Mouse (Mus musculus) CH12.LX (cell line): ENCODE results near the gene Ndc1. TPM values are rescaled to one million over a fixed set of nuclear protein-coding genes. Genes with fewer than 3 reads are reported as not detected.

Experiments
- DNase-seq: peaks from one replicate; pipeline ENCODE4 v3.0.0-alpha.2; 2013; ENCODE audit errors: extremely low read depth
- H3K27ac ChIP-seq: 2 replicates; pipeline ENCODE4 v1.5.1; 2012; ENCODE audit warnings: low read depth, mild to moderate bottlenecking, control low read depth, moderate library complexity; ENCODE audit not compliant: insufficient read depth
- H3K27me3 ChIP-seq: replicated peaks from 2 replicates; pipeline ENCODE3; 2012; ENCODE audit warnings: inconsistent platforms
- H3K36me3 ChIP-seq, 2 experiments: replicated peaks in 1 of 2; 2 replicates each; pipeline versions ENCODE3 to v1.6.1; 2012; ENCODE audit warnings: inconsistent platforms in 1 of 2, low read length in 1 of 2, mild to moderate bottlenecking in 1 of 2, mixed read lengths in 1 of 2, moderate library complexity in 1 of 2; ENCODE audit not compliant: control insufficient read depth in 1 of 2, insufficient read depth in 1 of 2
- H3K4me1 ChIP-seq, 2 experiments: 2 replicates each; pipeline ENCODE4 v1.6.1; 2012; ENCODE audit warnings: inconsistent platforms in 1 of 2, moderate library complexity in 1 of 2; ENCODE audit not compliant: insufficient read depth in 2 of 2, control insufficient read depth in 1 of 2
- H3K4me2 ChIP-seq: 2 replicates; pipeline ENCODE4 v1.6.1; 2012; ENCODE audit warnings: low read depth, mild to moderate bottlenecking, control low read depth; ENCODE audit not compliant: poor library complexity, insufficient read depth, severe bottlenecking
- H3K4me3 ChIP-seq, 3 experiments: fragments of 150-350 bp in 1 of 3; sonication (generic) in 1 of 3; replicated peaks in 1 of 3; 2 replicates each; pipeline versions ENCODE3 to v1.5.1; 2011 to 2012; ENCODE audit warnings: low read depth in 2 of 3, low read length in 2 of 3, mild to moderate bottlenecking in 2 of 3, moderate library complexity in 2 of 3, control low read depth in 1 of 3, improper control_type of control experiment in 1 of 3, inconsistent platforms in 1 of 3, mixed read lengths in 1 of 3; ENCODE audit not compliant: poor library complexity in 1 of 3
- H3K79me2 ChIP-seq: replicated peaks from 2 replicates; pipeline ENCODE4 v1.6.1; 2012; ENCODE audit warnings: mild to moderate bottlenecking, moderate library complexity; ENCODE audit not compliant: control insufficient read depth, poor library complexity, insufficient read depth, severe bottlenecking; ENCODE audit errors: extremely low read depth
- H3K9ac ChIP-seq: 2 replicates; pipeline ENCODE4 v1.6.1; 2012; ENCODE audit warnings: low read depth, mild to moderate bottlenecking, control low read depth, moderate library complexity; ENCODE audit not compliant: insufficient read depth
- H3K9me3 ChIP-seq: replicated peaks from 2 replicates; pipeline ENCODE3; 2012; ENCODE audit warnings: low read length, inconsistent platforms, mixed read lengths
- BHLHE40 ChIP-seq: IDR thresholded peaks from 2 replicates; pipeline ENCODE4 v1.6.1; 2011; ENCODE audit warnings: mild to moderate bottlenecking, low read depth, low read length, improper control_type of control experiment
- CHD1 ChIP-seq: IDR thresholded peaks from 2 replicates; pipeline ENCODE4 v1.6.1; 2012; ENCODE audit warnings: low read depth, low read length, improper control_type of control experiment, inconsistent platforms
- E2F4 ChIP-seq: IDR thresholded peaks from 2 replicates; pipeline ENCODE4 v1.6.1; 2011; ENCODE audit warnings: low read depth, low read length, improper control_type of control experiment; ENCODE audit not compliant: insufficient replicate concordance
- ELF1 ChIP-seq: IDR thresholded peaks from 2 replicates; pipeline ENCODE4 v1.6.1; 2014; ENCODE audit warnings: low read depth, mild to moderate bottlenecking, inconsistent platforms, low read length, improper control_type of control experiment
- EP300 ChIP-seq: IDR thresholded peaks from 2 replicates; pipeline ENCODE4 v1.6.1; 2011; ENCODE audit warnings: low read length, improper control_type of control experiment
- ETS1 ChIP-seq: conservative IDR thresholded peaks from 2 replicates; pipeline ENCODE4 v1.6.1; 2012; ENCODE audit warnings: low read depth, mild to moderate bottlenecking, inconsistent platforms, low read length, improper control_type of control experiment, moderate library complexity
- HCFC1 ChIP-seq: IDR thresholded peaks from 2 replicates; pipeline ENCODE4 v1.6.1; 2012; ENCODE audit warnings: low read depth, mild to moderate bottlenecking, inconsistent platforms, low read length, improper control_type of control experiment
- JUN ChIP-seq: IDR thresholded peaks from 2 replicates; pipeline ENCODE4 v1.6.1; 2011; ENCODE audit warnings: low read depth, mild to moderate bottlenecking, low read length, improper control_type of control experiment, moderate library complexity; ENCODE audit not compliant: insufficient read depth
- JUND ChIP-seq: conservative IDR thresholded peaks from 2 replicates; pipeline ENCODE4 v1.6.1; 2011; ENCODE audit warnings: low read depth, low read length, improper control_type of control experiment
- MAZ ChIP-seq: IDR thresholded peaks from 2 replicates; pipeline ENCODE4 v1.6.1; 2012; ENCODE audit warnings: low read depth, mild to moderate bottlenecking, inconsistent platforms, low read length, improper control_type of control experiment, moderate library complexity
- MEF2A ChIP-seq: IDR thresholded peaks from 2 replicates; pipeline ENCODE4 v1.6.1; 2014; ENCODE audit warnings: low read depth, mild to moderate bottlenecking, inconsistent platforms, low read length, improper control_type of control experiment, borderline replicate concordance
- MXI1 ChIP-seq: IDR thresholded peaks from 2 replicates; pipeline ENCODE4 v1.6.1; 2011; ENCODE audit warnings: mild to moderate bottlenecking, low read depth, low read length, improper control_type of control experiment
- NELFE ChIP-seq: IDR thresholded peaks from 2 replicates; pipeline ENCODE4 v1.6.1; 2011; ENCODE audit warnings: low read depth, low read length, improper control_type of control experiment
- NRF1 ChIP-seq: IDR thresholded peaks from 2 replicates; pipeline ENCODE4 v1.6.1; 2014; ENCODE audit warnings: low read depth, mild to moderate bottlenecking, inconsistent platforms, low read length, improper control_type of control experiment, moderate library complexity
- PAX5 ChIP-seq: IDR thresholded peaks from 2 replicates; pipeline ENCODE4 v1.6.1; 2012; ENCODE audit warnings: low read length, inconsistent platforms, mixed read lengths
- RAD21 ChIP-seq: IDR thresholded peaks from 2 replicates; pipeline ENCODE4 v1.6.1; 2011; ENCODE audit warnings: low read depth, mild to moderate bottlenecking, low read length, improper control_type of control experiment, moderate library complexity
- RCOR1 ChIP-seq: conservative IDR thresholded peaks from 2 replicates; pipeline ENCODE4 v1.6.1; 2012; ENCODE audit warnings: low read depth, mild to moderate bottlenecking, inconsistent platforms, low read length, improper control_type of control experiment
- SMC3 ChIP-seq: IDR thresholded peaks from 2 replicates; pipeline ENCODE4 v1.6.1; 2011; ENCODE audit warnings: low read depth, low read length, improper control_type of control experiment
- UBTF ChIP-seq: IDR thresholded peaks from 2 replicates; pipeline ENCODE4 v1.6.1; 2012; ENCODE audit warnings: low read depth, mild to moderate bottlenecking, inconsistent platforms, low read length, improper control_type of control experiment, moderate library complexity
- USF1 ChIP-seq: IDR thresholded peaks from 2 replicates; pipeline ENCODE4 v1.6.1; 2014; ENCODE audit warnings: low read depth, mild to moderate bottlenecking, inconsistent platforms, low read length, improper control_type of control experiment
- USF2 ChIP-seq: conservative IDR thresholded peaks from 2 replicates; pipeline ENCODE4 v1.6.1; 2011; ENCODE audit warnings: low read depth, low read length, improper control_type of control experiment
- ZKSCAN1 ChIP-seq: IDR thresholded peaks from 2 replicates; pipeline ENCODE4 v1.6.1; 2012; ENCODE audit warnings: low read depth, inconsistent platforms, low read length, improper control_type of control experiment, borderline replicate concordance
- ZNF384 ChIP-seq: IDR thresholded peaks from 2 replicates; pipeline ENCODE4 v1.6.1; 2012; ENCODE audit warnings: low read depth, low read length, improper control_type of control experiment, inconsistent platforms
- dilution Hi-C: fragments of 300-500 bp; cut with MboI; formaldehyde crosslinking; loops from 2 replicates; pipeline ENCODE4 v1.14.3; 2020; ENCODE audit warnings: low sequenced_read_pairs; ENCODE audit not compliant: extremely low pct_unique_long_range_greater_than_20kb, extremely low pct_ligation_motif_present
- in situ Hi-C: fragments of 300-500 bp; cut with MboI; formaldehyde crosslinking; loops from 3 replicates; pipeline ENCODE4 v1.14.3; 2019; ENCODE audit warnings: low sequenced_read_pairs, low pct_ligation_motif_present, low pct_unique_long_range_greater_than_20kb, mixed read lengths
- polyA plus RNA-seq: library from polyadenylated mRNA; unstranded; fragments of >175 nt; gene quantifications from 2 replicates; pipeline ENCODE4 v1.2.1, GENCODE M21; 2012; ENCODE audit warnings: low read depth; ENCODE audit not compliant: insufficient read length
- total RNA-seq, 2 experiments: library from RNA; depleted of rRNA; stranded (reverse); fragments of 300-350 nt in 1 of 2; fragments of >200 nt in 1 of 2; gene quantifications; 2 replicates each; pipeline ENCODE4 v1.2.3; 2012 to 2014

Gene Ndc1
- total and polyA plus RNA-seq, 3 experiments, result 49.1 to 86.5 (median 71.3) TPM

- dilution Hi-C loops, result no loop called here
- TF ChIP-seq EP300, result no peak
- no peak for TF ChIP-seq CHD1
- no peak for TF ChIP-seq USF1
- no peak for TF ChIP-seq MAZ
- TF ChIP-seq RAD21, result no peak
- no peak for TF ChIP-seq ELF1
- TF ChIP-seq BHLHE40, result no peak
- TF ChIP-seq SMC3, result no peak
- no peak for TF ChIP-seq MXI1
- no peak for TF ChIP-seq NRF1
- TF ChIP-seq USF2, result no peak
- no peak for TF ChIP-seq HCFC1
- TF ChIP-seq RCOR1, result no peak
- Histone ChIP-seq H3K36me3 (no peaks in the 10 kb centered on the region), H3K79me2 (no peaks in the 10 kb centered on the region), H3K4me3 (no peak overlapping the region), H3K9me3 (peaks cover 3% of the 10 kb centered on the region), H3K4me2 (no peak overlapping the region), H3K9ac (no peak overlapping the region), H3K27me3 (no peaks in the 10 kb centered on the region), H3K4me1 (peaks cover 3 to 6% of the 10 kb centered on the region in 2 experiments; a peak in 2 of 4 replicates), H3K27ac (no peak overlapping the region)
- in situ Hi-C loops, result no loop called here
- no peak for DNase-seq
Observed at GRCm38 (mm10) chr4:107459461-107459860, 91.9 kb downstream of the Ndc1 start.

GRCm38 (mm10) chr4:107460468-107460867, 92.9 kb downstream of the Ndc1 start:
- H3K9me3 ChIP-seq, result no peaks in the 10 kb centered on the region
- no peak for TF ChIP-seq JUND
- no peak for TF ChIP-seq HCFC1
- no peak for TF ChIP-seq NELFE
- no peak for TF ChIP-seq PAX5
- no peak for TF ChIP-seq MEF2A
- no peak for TF ChIP-seq UBTF
- TF ChIP-seq ETS1, result no peak
- TF ChIP-seq JUN, result no peak
- TF ChIP-seq ZKSCAN1, result no peak
- TF ChIP-seq NRF1, result no peak
- no peak for TF ChIP-seq E2F4
- TF ChIP-seq EP300, result no peak
- no peak for TF ChIP-seq ZNF384
- TF ChIP-seq, all 38 proteins: peak for 0
- no peak overlapping the region for H3K4me3 ChIP-seq
- dilution Hi-C loops, result no loop called here
- no peaks in the 10 kb centered on the region for H3K36me3 ChIP-seq
- peaks cover 3 to 9% of the 10 kb centered on the region in 2 experiments; a peak in 2 of 4 replicates for H3K4me1 ChIP-seq
- no peak overlapping the region for H3K9ac ChIP-seq
- in situ Hi-C loops, result no loop called here
- H3K27me3 ChIP-seq, result no peaks in the 10 kb centered on the region
- H3K4me2 ChIP-seq, result no peak overlapping the region
- no peak for DNase-seq
- no peaks in the 10 kb centered on the region for H3K79me2 ChIP-seq
- H3K27ac ChIP-seq, result no peak overlapping the region

Other genes with a start within 250 kb of the Ndc1 start
- gene Tmem59, start 189.4 kb upstream of the Ndc1 start, total RNA-seq (2012; rRNA removed), result 54.4 and 71.8 TPM in 2 replicates
- gene Tmem59, start 189.4 kb upstream of the Ndc1 start, total RNA-seq (2014; rRNA removed), result 50.7 and 57.2 TPM in 2 replicates
- gene Tmem59, start 189.4 kb upstream of the Ndc1 start, polyA plus RNA-seq, result 61.9 and 68.5 TPM in 2 replicates
- gene Tceanc2, start 188.7 kb upstream of the Ndc1 start, total RNA-seq (2012; rRNA removed), result 16.5 and 19.3 TPM in 2 replicates
- 24.8 and 35.4 TPM in 2 replicates for gene Tceanc2, start 188.7 kb upstream of the Ndc1 start, total RNA-seq (2014; rRNA removed)
- 34.8 and 39.4 TPM in 2 replicates for gene Tceanc2, start 188.7 kb upstream of the Ndc1 start, polyA plus RNA-seq
- not detected in 2 replicates for gene Ldlrad1, start 158.6 kb upstream of the Ndc1 start, total RNA-seq (2012; rRNA removed)
- gene Ldlrad1, start 158.6 kb upstream of the Ndc1 start, total RNA-seq (2014; rRNA removed), result not detected in 2 replicates
- not detected in 2 replicates for gene Ldlrad1, start 158.6 kb upstream of the Ndc1 start, polyA plus RNA-seq
- 13.0 and 13.7 TPM in 2 replicates for gene Lrrc42, start 114.3 kb upstream of the Ndc1 start, total RNA-seq (2012; rRNA removed)
- 15.3 and 24.9 TPM in 2 replicates for gene Lrrc42, start 114.3 kb upstream of the Ndc1 start, total RNA-seq (2014; rRNA removed)
- 48.2 and 72.9 TPM in 2 replicates for gene Lrrc42, start 114.3 kb upstream of the Ndc1 start, polyA plus RNA-seq
- 35.4 and 46.3 TPM in 2 replicates for gene Hspb11, start 114.2 kb upstream of the Ndc1 start, total RNA-seq (2012; rRNA removed)
- 38.7 and 40.7 TPM in 2 replicates for gene Hspb11, start 114.2 kb upstream of the Ndc1 start, total RNA-seq (2014; rRNA removed)
- gene Hspb11, start 114.2 kb upstream of the Ndc1 start, polyA plus RNA-seq, result 19.7 and 20.2 TPM in 2 replicates
- 0.25 and 0.38 TPM in 2 replicates for gene Dio1, start 60.6 kb upstream of the Ndc1 start, total RNA-seq (2012; rRNA removed)
- 1.3 and 1.7 TPM in 2 replicates for gene Dio1, start 60.6 kb upstream of the Ndc1 start, total RNA-seq (2014; rRNA removed)
- 0.23 and 0.67 TPM in 2 replicates for gene Dio1, start 60.6 kb upstream of the Ndc1 start, polyA plus RNA-seq
- 47.2 and 49.4 TPM in 2 replicates for gene Yipf1, start 53.4 kb upstream of the Ndc1 start, total RNA-seq (2012; rRNA removed)
- 60.5 and 61.0 TPM in 2 replicates for gene Yipf1, start 53.4 kb upstream of the Ndc1 start, total RNA-seq (2014; rRNA removed)
- gene Yipf1, start 53.4 kb upstream of the Ndc1 start, polyA plus RNA-seq, result 47.2 and 52.8 TPM in 2 replicates
- 0.08 TPM in 1 of 2 replicates, not detected in the other for gene Glis1, start 66.8 kb downstream of the Ndc1 start, total RNA-seq (2012; rRNA removed)
- gene Glis1, start 66.8 kb downstream of the Ndc1 start, total RNA-seq (2014; rRNA removed), result 0.17 TPM in 1 of 2 replicates, not detected in the other
- 1.3 and 2.2 TPM in 2 replicates for gene Glis1, start 66.8 kb downstream of the Ndc1 start, polyA plus RNA-seq